Mouse (Mus musculus) midbrain, embryonic 14.5 days (tissue): Measurements from ENCODE around the gene Cox7a2. TPM values are rescaled to one million over a fixed set of nuclear protein-coding genes. Genes with fewer than 3 reads are reported as not detected.

ENCODE experiments used
- ATAC-seq: fragments of 200-750 bp; cut with Nextera tagmentation; 2 replicates; pipeline ENCODE4 v1.8.0; 2017; ENCODE audit warnings: moderate number of reproducible peaks, moderate library complexity; ENCODE audit not compliant: low FRiP score, low TSS enrichment
- DNase-seq: peaks from one replicate; pipeline ENCODE4 v3.0.0-alpha.2; 2015
- H3K27ac ChIP-seq: fragments of 300-500 bp; sonication (generic); replicated peaks from 2 replicates; pipeline ENCODE4 v1.5.1; 2014; ENCODE audit warnings: mild to moderate bottlenecking, low read depth, low read length, moderate library complexity
- H3K27me3 ChIP-seq: fragments of 300-500 bp; sonication (generic); 2 replicates; pipeline ENCODE4 v1.6.1; 2014; ENCODE audit warnings: low read length, control low read depth, mixed read lengths; ENCODE audit not compliant: control insufficient read depth, insufficient read depth
- H3K36me3 ChIP-seq: fragments of 300-500 bp; sonication (generic); 2 replicates; pipeline ENCODE4 v1.6.1; 2014; ENCODE audit warnings: low read length, control low read depth; ENCODE audit not compliant: control insufficient read depth, insufficient read depth
- H3K4me1 ChIP-seq: fragments of 300-500 bp; sonication (generic); 2 replicates; pipeline ENCODE4 v1.6.1; 2014; ENCODE audit warnings: mild to moderate bottlenecking, antibody characterized with exemption, low read length, control low read depth; ENCODE audit not compliant: control insufficient read depth, insufficient read depth
- H3K4me2 ChIP-seq: fragments of 300-500 bp; sonication (generic); 2 replicates; pipeline ENCODE4 v1.6.1; 2014; ENCODE audit warnings: mild to moderate bottlenecking, low read length, moderate library complexity
- H3K4me3 ChIP-seq: fragments of 300-500 bp; sonication (generic); replicated peaks from 2 replicates; pipeline ENCODE4 v1.5.1; 2014; ENCODE audit warnings: low read depth, low read length
- H3K9ac ChIP-seq: fragments of 300-500 bp; sonication (generic); replicated peaks from 2 replicates; pipeline ENCODE4 v1.6.1; 2014; ENCODE audit warnings: mild to moderate bottlenecking, low read length, moderate library complexity
- H3K9me3 ChIP-seq: fragments of 300-500 bp; sonication (generic); 2 replicates; pipeline ENCODE4 v1.6.1; 2016; ENCODE audit warnings: low read length, control low read depth, mixed read lengths; ENCODE audit not compliant: control insufficient read depth
- WGBS: fragments of 180-500 bp; shearing (Covaris S2); extraction: QIAGEN DNeasy Blood & Tissue Kit; methylation state at CpG from one replicate; pipeline ENCODE4 v1.1.7; 2014; 5-methylcytosine and 5-hydroxymethylcytosine counted together
- polyA plus RNA-seq: library from polyadenylated mRNA; unstranded; fragments of >200 nt; fragmentation: Nextera tagmentation; extraction: Ambion mirVana; gene quantifications from 2 replicates; pipeline ENCODE4 v1.2.1, GENCODE M21; 2014

Gene Cox7a2
- polyA plus RNA-seq, 1 experiment from 2014 or later: 778 TPM

GRCm38 (mm10) chr9:79751846-79752245 is 7.8 kb downstream of the Cox7a2 start:
- Histone ChIP-seq H3K4me2 (no peak overlapping the region), H3K4me3 (no peak overlapping the region), H3K27me3 (no peaks in the 10 kb centered on the region), H3K9ac (no peak overlapping the region), H3K27ac (no peak overlapping the region), H3K36me3 (peaks cover 33% of the 10 kb centered on the region), H3K9me3 (no peaks in the 10 kb centered on the region), H3K4me1 (no peaks in the 10 kb centered on the region)
- DNase-seq (no peak), ATAC-seq (no peak)
- 82% methylated on average over 8 of the region's 8 CpGs for WGBS

DNA sequence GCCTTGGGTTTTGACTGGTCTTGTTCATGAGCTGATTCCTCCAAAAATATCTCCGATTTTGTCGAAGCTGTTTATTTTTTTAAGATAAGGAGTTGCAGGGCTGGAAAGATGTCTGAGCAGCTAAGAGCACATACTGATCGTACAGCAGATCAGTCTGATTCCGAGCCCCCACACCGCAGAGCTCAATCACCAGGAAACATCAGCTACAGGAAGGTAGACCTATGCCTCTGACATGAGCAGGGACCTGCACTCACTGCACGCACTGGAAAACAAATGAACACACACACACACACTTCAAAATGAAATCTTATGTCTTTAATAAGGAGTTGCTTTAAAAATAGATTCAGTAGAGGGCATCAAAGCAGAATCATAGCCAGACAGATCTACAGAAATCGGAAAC is 9.0 kb downstream of the Cox7a2 start:
- H3K4me1 ChIP-seq: no peaks in the 10 kb centered on the region
- peaks cover 28% of the 10 kb centered on the region for H3K36me3 ChIP-seq
- WGBS: 97% methylated on average over 7 of the region's 7 CpGs
- ATAC-seq (no peak), DNase-seq (no peak)
- H3K9ac ChIP-seq: no peak overlapping the region
- H3K4me2 ChIP-seq: no peak overlapping the region
- no peaks in the 10 kb centered on the region for H3K27me3 ChIP-seq
- H3K27ac ChIP-seq: no peak overlapping the region
- H3K4me3 ChIP-seq: no peak overlapping the region
- no peaks in the 10 kb centered on the region for H3K9me3 ChIP-seq

DNA sequence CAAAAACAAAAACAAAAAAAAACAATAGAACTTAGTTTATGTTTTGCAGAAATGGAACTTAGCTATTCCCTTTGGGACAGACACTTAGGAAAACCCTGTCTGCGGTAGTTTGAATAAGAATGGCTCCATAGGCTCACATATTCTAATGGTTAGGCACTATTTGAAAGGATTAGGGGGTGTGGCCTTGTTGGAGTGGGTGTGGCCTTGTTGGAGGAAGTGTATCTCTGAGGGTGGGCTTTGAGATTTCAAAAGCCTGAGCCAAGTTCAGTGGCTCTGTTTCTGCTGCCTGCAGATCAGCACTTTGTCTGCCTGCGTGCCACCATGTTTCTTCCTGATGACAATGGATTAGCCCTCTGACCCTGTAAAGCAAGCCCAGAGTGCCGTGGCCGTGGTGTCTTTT is 14.6 kb downstream of the Cox7a2 start:
- no peak overlapping the region for H3K4me3 ChIP-seq
- H3K9me3 ChIP-seq: no peaks in the 10 kb centered on the region
- H3K4me1 ChIP-seq: no peaks in the 10 kb centered on the region
- no peak overlapping the region for H3K4me2 ChIP-seq
- no peaks in the 10 kb centered on the region for H3K36me3 ChIP-seq
- no peak overlapping the region for H3K27ac ChIP-seq
- DNase-seq (no peak), ATAC-seq (no peak)
- no peak overlapping the region for H3K9ac ChIP-seq
- 36% methylated on average over 4 of the region's 4 CpGs for WGBS
- H3K27me3 ChIP-seq: no peaks in the 10 kb centered on the region

DNA sequence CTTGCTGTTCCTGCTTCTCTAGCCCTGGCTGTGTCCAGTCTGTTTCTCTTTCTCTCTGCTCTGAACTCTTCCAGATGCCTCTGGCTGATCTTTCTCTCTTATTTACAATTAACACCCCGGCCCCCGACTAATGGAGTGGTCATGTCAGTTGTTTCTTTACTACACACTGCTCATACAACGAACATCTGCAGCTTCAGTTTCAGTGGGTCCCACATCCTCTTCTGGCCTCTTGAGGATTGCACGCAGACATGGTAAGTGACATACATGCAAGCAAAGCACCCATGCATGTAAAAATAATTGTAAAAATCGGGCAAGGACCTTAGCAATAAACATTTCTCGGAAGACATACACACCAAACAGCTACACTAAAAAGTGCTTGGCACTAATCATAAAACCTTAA is 24.1 kb downstream of the Cox7a2 start:
- ATAC-seq: no peak
- Histone ChIP-seq H3K36me3 (no peaks in the 10 kb centered on the region), H3K27ac (no peak overlapping the region), H3K9ac (no peak overlapping the region), H3K4me3 (no peak overlapping the region), H3K9me3 (no peaks in the 10 kb centered on the region), H3K4me1 (no peaks in the 10 kb centered on the region), H3K27me3 (no peaks in the 10 kb centered on the region), H3K4me2 (no peak overlapping the region)
- no peak for DNase-seq
- WGBS: 88% methylated on average over 6 of the region's 6 CpGs

GRCm38 (mm10) chr9:79730301-79730700 is 29.4 kb downstream of the Cox7a2 start:
- 89% methylated on average over 5 of the region's 5 CpGs for WGBS

GRCm38 (mm10) chr9:79723090-79723489 is 36.6 kb downstream of the Cox7a2 start:
- Histone ChIP-seq H3K9me3 (no peaks in the 10 kb centered on the region), H3K4me3 (no peak overlapping the region), H3K27me3 (peaks cover 26% of the 10 kb centered on the region), H3K9ac (no peak overlapping the region), H3K27ac (no peak overlapping the region), H3K4me2 (no peak overlapping the region), H3K36me3 (no peaks in the 10 kb centered on the region), H3K4me1 (peaks cover 10% of the 10 kb centered on the region)
- 35% methylated on average over 5 of the region's 5 CpGs for WGBS
- DNase-seq (peak; percentile 90), ATAC-seq (no peak)

More at GRCm38 (mm10) chr9:79730301-79730700, 29.4 kb downstream of the Cox7a2 start:
- no peak overlapping the region for H3K27ac ChIP-seq
- no peaks in the 10 kb centered on the region for H3K9me3 ChIP-seq
- H3K4me2 ChIP-seq: no peak overlapping the region
- H3K4me3 ChIP-seq: no peak overlapping the region
- DNase-seq (no peak), ATAC-seq (no peak)
- no peaks in the 10 kb centered on the region for H3K27me3 ChIP-seq
- H3K36me3 ChIP-seq: no peaks in the 10 kb centered on the region
- H3K4me1 ChIP-seq: no peaks in the 10 kb centered on the region
- no peak overlapping the region for H3K9ac ChIP-seq

GRCm38 (mm10) chr9:79721056-79721455 is 38.6 kb downstream of the Cox7a2 start:
- no peak; the same call in 1 of the 2 replicates for ATAC-seq
- H3K27ac ChIP-seq: no peak overlapping the region

DNA sequence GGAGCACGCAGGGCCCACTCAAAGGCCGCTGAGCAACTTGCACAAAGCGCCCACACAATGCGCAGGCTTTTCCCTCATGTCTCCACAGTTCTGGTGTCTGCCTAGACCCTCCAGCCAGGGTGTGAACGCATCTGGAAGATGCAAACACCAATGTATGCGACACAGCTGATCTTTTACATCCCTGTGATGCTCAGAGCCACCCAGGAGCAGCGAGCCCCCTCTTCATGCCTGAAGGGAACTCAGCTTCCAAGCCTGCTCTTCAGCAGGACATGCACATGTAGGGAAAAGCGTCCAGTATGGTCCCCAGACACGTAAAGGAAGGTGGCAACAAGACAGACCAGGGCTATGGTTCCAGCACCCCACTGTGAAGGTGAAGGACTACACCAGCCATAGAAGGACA is 39.5 kb downstream of the Cox7a2 start:
- DNase-seq (peak; percentile 4), ATAC-seq (no peak)
- H3K4me2 ChIP-seq: peak overlapping the region; percentile 96; the same call in 1 of the 2 replicates
- H3K27ac ChIP-seq: no peak overlapping the region
- H3K36me3 ChIP-seq: no peaks in the 10 kb centered on the region
- H3K4me1 ChIP-seq: peaks cover 19% of the 10 kb centered on the region
- peaks cover 34% of the 10 kb centered on the region for H3K27me3 ChIP-seq
- H3K9ac ChIP-seq: no peak overlapping the region
- WGBS: 25% methylated on average over 9 of the region's 9 CpGs
- H3K9me3 ChIP-seq: no peaks in the 10 kb centered on the region
- 0 out of 2 replicates have a peak overlapping the region, but pooled peaks have one; percentile 52 for H3K4me3 ChIP-seq

More at GRCm38 (mm10) chr9:79721056-79721455, 38.6 kb downstream of the Cox7a2 start:
- DNase-seq: peak; percentile 91
- H3K9ac ChIP-seq: no peak overlapping the region
- no peaks in the 10 kb centered on the region for H3K36me3 ChIP-seq
- peak overlapping the region; percentile 32 for H3K4me2 ChIP-seq
- H3K27me3 ChIP-seq: peaks cover 34% of the 10 kb centered on the region
- H3K4me1 ChIP-seq: peaks cover 18% of the 10 kb centered on the region
- 8% methylated on average over 9 of the region's 9 CpGs for WGBS
- no peaks in the 10 kb centered on the region for H3K9me3 ChIP-seq
- peak overlapping the region; percentile 0; the same call in 1 of the 2 replicates for H3K4me3 ChIP-seq

DNA sequence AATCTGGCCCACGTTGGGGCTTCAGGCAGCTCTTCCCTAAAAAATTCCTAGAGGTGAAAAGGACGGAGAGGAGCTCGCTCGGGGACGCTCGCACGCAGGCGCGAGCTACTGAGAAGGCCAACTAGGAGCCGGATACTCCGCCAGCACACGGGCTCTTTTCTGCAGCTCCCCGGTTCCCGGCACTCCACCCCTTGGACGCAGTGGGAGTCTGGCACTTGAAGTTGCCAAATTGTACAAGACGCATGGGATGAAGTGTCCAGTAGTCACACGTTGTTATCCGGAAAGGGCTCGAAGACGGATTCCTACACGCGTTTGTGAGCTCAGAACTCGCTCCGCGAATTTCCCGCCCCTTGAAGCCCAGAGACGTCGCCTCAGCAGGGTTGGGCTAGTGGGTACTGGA is 40.2 kb downstream of the Cox7a2 start:
- WGBS: 1% methylated on average over 28 of the region's 28 CpGs
- peaks cover 34% of the 10 kb centered on the region for H3K27me3 ChIP-seq
- no peaks in the 10 kb centered on the region for H3K9me3 ChIP-seq
- no peak overlapping the region for H3K27ac ChIP-seq
- H3K4me2 ChIP-seq: peak overlapping the region; percentile 96
- no peaks in the 10 kb centered on the region for H3K36me3 ChIP-seq
- peak overlapping the region; percentile 52 for H3K4me3 ChIP-seq
- no peak for ATAC-seq
- peaks cover 26% of the 10 kb centered on the region for H3K4me1 ChIP-seq
- no peak overlapping the region; the same call in 1 of the 2 replicates for H3K9ac ChIP-seq
- peak; percentile 58 for DNase-seq
